Mouse (Mus musculus): ENCODE measurements around the gene Tcp11x2.

Tcp11x2 gene

GRCm38 (mm10) chrX:135693633-135694032 is at the start of gene Tcp11x2:
Tcp11x2 (minus strand) TSS chrX:135693790.
- no peak for DNase-seq (ENCODE audit: low spot score)

GRCm38 (mm10) chrX:135743056-135743355 is 49.4 kb upstream of the Tcp11x2 start:
- DNase-seq (ENCODE audit: low spot score) = no peak

GRCm38 (mm10) chrX:135742304-135743055 is 48.9 kb upstream of the Tcp11x2 start, which contains the start of the genes Armcx5 and Gprasp1:
Armcx5 (plus strand) TSS chrX:135742733.
Gprasp1 (plus strand) TSS chrX:135742733.
- peak; percentile 55 for DNase-seq (ENCODE audit: low spot score)

GRCm38 (mm10) chrX:135738730-135739520 is 45.3 kb upstream of the Tcp11x2 start:
- no peak for DNase-seq (ENCODE audit: low spot score)

GRCm38 (mm10) chrX:135725161-135725560 is 31.6 kb upstream of the Tcp11x2 start, which contains the start of gene Tmsb15a:
Tmsb15a (minus strand) TSS chrX:135725261.
- DNase-seq (ENCODE audit: low spot score) = no peak

- no peak for DNase-seq (ENCODE audit: low spot score)
Observed at GRCm38 (mm10) chrX:135712845-135713244, 19.3 kb upstream of the Tcp11x2 start.

- DNase-seq (ENCODE audit: low spot score) = no peak
Observed at GRCm38 (mm10) chrX:135704349-135704748, 10.8 kb upstream of the Tcp11x2 start.

- DNase-seq (ENCODE audit: low spot score) = no peak
Observed at GRCm38 (mm10) chrX:135703111-135703510, 9.5 kb upstream of the Tcp11x2 start.

GRCm38 (mm10) chrX:135687802-135688201 is 5.8 kb downstream of the Tcp11x2 start:
- no peak for DNase-seq (ENCODE audit: low spot score)

GRCm38 (mm10) chrX:135681858-135682257 is 11.7 kb downstream of the Tcp11x2 start:
- DNase-seq (ENCODE audit: low spot score) = no peak

- DNase-seq (ENCODE audit: low spot score) = no peak
Observed at GRCm38 (mm10) chrX:135652173-135652772, 41.3 kb downstream of the Tcp11x2 start.

- no peak for DNase-seq (ENCODE audit: low spot score)
Observed at GRCm38 (mm10) chrX:135627605-135628004, 66.0 kb downstream of the Tcp11x2 start, which contains the start of gene Prame. Prame (minus strand) TSS chrX:135627705.

Data from ovary, postnatal 10 days (tissue).